Mouse (Mus musculus): ENCODE results near the gene Dctn3. TPM values are rescaled to one million over a fixed set of nuclear protein-coding genes. Genes with fewer than 3 reads are reported as not detected.
"Not testable (repeated sequence)": the region's sequence is repeated elsewhere in the genome, so short reads cannot be mapped to it uniquely, and the experiment has no call there.

Gene Dctn3
- total RNA-seq, 2 experiments from 2014 or later = 90.7 to 103 TPM

GRCm38 (mm10) chr4:41739260-41739659 is 16.3 kb upstream of the Dctn3 start:
- no peak for DNase-seq (ENCODE audit: low spot score in 2 of 2)

GRCm38 (mm10) chr4:41738256-41738603 is 15.3 kb upstream of the Dctn3 start:
- DNase-seq (ENCODE audit: low spot score in 2 of 2) = no peak

DNA sequence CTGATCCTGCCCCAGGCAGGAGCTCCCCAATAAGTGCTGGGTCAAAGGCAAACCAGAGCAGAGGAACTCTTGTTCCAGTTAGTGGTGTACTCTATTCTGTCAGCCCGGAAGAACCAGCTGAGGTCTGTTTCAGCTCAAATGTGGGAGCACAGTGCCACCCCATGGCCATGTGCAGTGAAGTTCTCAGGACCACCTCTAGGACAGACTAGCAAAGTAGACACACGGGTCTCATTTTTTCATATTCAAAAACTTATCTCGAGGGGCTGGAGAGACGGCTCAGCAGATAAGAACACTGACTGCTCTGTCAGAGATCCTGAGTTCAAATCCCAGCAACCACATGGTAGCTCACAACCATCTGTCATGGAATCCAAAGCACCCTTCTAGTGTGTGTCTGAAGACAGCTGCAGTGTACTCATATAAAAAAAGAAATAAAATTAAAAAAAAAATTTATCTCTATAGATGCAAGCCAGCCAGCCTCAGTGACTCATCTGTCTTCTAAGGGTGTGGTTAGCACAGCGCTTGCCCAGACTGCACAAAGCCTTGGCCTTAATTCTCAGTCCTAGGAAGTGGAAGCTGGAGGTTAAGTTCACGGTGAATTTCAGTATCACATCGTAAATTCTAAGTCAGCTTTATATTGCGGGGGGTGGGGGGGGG is 14.8 kb upstream of the Dctn3 start:
- peak in 1 of 2 experiments; percentile 62 for DNase-seq (ENCODE audit: low spot score in 2 of 2)

DNA sequence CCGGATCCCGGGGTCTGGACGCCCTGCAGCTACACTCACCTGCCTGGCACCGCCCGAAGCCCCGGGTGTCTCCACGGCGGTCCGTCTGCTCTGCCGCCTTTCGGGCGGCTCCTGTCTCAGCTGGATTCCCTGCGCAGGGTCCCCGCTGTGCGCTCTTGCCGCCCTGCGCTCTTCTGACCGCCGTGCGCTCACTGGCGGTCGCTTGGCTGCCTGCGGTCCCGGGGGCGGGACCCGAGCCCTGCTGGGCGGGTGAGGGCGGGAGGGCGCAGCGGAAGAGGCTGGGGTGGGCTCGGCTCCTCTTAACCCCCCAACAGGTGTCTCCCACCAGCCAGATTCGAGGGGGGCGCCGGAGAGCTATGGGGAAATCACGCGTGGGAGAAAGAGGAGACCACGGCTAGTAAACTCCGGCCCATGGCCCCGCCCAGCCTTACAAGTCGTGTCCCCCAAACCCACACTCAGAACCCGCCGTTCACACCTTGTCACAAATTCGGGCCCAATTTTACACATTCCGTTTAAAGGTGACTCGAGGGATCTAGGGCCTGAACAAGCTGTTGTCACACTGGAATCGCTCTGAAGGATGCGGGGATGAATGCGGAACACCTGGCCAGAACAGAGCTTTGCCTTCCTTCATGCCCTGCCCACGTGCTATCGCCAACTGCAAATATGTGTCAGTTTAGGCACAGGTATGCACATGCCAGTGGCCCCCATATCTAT is 8.2 kb upstream of the Dctn3 start, which contains the start of gene Arid3c:
Gene Arid3c, minus strand, starts transcription at position 91 of the 714 bp plus-strand sequence.
- no peak for DNase-seq (ENCODE audit: low spot score in 2 of 2)

GRCm38 (mm10) chr4:41726826-41727621 is 4.1 kb upstream of the Dctn3 start:
- no peak for DNase-seq (ENCODE audit: low spot score in 2 of 2)

DNA sequence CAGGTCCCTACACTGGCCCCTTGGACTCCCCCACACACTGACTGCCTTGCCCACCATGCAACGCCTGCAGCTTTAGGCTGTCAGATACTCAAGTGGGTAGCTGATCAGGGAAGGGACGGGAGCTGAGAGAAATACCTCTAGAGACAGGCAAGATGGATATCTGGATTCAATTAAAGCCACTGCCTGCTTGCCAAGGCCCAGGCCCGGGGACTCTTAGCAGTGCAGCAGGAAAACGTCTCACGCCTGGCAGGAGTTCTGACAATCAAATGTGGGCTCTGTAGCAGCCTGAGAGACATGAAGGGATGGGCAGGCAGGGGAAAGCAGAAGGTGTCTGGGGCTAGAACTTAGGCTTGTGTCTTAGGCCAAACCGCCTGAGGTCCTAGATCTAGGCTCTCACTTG is 6.1 kb downstream of the Dctn3 start:
- DNase-seq (ENCODE audit: low spot score in 2 of 2) = no peak

DNA sequence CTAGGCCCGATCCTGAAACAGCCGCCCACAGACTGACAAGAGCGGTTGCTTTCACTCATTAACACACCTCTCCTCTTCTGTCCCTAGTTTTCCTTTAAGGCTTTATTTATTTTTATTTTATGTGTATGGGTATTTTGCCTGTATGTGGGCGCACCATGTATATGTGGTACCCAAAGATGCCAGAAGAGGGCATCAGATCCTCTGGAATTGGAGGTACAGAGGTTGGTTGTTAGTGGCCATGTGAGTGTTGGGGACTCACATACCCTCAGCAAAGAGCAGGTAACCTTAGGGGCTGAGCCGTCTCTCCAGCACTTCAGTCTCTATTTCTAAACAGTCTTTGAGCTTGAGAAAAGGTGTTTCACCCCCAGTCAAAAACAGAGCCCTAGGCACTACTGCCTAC is 7.4 kb downstream of the Dctn3 start:
- no peak for DNase-seq (ENCODE audit: low spot score in 2 of 2)

GRCm38 (mm10) chr4:41715082-41715481 is 7.9 kb downstream of the Dctn3 start:
- DNase-seq (ENCODE audit: low spot score in 2 of 2) = no peak

DNA sequence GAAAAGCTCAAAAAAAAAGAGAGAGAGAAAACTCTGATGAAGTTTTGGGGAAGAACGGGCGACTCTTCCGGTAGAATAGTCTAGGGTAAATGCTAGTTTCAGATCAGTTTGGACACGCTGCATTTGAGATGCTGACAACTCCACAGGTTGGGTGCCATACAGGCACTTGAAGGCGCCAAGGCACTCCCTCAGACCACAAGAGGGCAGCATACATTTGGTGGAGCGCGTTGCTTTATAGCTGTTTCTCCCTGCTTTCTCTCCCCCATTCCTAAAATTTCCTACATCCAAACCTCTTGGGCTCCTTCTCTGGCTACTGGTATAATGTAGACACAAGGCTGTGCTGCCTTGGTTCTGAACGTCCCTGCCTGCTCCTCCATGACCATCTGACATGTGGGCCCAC is 8.7 kb downstream of the Dctn3 start:
- DNase-seq (ENCODE audit: low spot score in 2 of 2) = peak in 1 of 2 experiments; percentile 39

DNA sequence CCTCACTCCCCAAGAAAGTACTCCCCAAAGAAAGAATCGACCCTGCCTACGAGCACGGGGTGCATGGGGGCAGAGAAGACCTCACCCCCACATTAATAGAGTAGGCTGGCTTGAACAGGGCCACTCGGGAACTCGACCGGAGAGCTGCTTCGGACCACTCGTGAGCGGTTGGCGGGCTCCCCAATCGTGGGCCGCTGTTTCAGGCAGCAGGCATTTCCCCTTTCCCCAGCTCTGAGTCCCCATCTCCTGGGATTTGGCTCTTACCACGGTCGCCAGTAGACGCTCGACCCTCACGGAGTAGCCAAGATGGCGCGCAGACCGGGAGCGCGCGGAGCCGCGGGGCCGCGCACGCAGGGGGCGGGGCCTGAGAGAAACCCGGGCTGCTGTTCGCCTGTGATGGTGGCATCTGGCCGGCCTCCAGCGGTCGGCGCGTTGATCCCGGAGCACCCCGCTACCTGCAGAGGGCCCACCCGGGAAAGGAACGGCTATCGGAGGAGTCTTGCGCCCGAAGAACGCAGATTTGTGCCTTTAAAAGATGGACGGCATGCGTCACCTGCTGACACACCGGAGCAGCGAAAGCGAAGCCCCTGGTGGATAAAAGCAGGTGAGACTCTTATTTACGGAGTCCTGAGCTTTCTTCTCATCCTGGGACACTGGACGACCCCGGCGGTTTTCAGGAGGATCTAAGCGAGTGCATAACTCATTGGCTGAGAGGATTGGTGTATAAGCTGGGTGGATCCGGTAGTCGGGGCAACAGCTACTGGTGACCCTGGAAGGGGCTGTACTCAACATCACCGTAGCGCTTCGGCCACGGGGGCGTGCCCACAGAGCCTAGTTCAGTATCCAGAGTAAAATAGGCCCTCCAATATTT is 9.5 kb downstream of the Dctn3 start, which contains the start of gene Rpp25l:
Gene Rpp25l, minus strand, starts transcription at position 338 of the 871 bp plus-strand sequence.
- DNase-seq (ENCODE audit: low spot score in 2 of 2) = peak; percentile 68 to 72

DNA sequence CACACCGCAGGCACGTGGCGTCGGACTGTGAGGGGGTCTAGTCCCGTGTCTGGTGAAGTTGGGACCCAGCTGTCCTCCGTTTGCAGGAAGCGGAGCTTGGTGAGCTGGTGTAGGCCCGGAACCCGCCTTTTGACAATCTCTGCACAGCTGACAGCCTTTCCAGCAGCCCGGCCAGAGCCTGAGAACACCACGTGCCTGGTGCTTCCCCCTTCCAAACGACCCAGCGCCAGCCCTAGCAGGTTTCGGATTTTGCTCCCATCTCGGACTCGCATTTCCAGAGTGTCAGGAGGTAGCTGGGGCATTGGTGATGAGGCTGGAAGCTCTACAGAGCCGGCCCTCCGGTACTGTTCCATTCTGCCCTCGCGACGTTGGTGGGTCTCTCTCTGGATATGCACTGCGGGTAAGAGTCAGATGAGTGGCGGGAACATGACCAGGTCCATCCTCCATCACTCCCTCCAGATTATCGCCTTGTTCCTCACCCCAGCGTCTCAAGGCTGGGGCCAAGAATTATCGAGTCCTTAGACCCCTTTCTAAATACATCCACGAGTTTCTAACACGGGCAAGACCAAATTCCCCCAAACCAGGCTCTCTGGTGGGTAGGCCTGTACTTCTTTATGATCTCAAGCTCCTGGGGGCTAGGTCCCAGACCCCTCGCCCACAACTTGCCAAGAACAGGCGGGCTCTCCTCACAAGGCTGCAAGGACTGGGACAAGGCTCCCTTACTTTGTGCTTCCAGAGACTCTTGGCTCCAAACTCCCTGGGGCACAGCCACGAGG is 10.4 kb downstream of the Dctn3 start:
- DNase-seq (ENCODE audit: low spot score in 2 of 2) = no peak

DNA sequence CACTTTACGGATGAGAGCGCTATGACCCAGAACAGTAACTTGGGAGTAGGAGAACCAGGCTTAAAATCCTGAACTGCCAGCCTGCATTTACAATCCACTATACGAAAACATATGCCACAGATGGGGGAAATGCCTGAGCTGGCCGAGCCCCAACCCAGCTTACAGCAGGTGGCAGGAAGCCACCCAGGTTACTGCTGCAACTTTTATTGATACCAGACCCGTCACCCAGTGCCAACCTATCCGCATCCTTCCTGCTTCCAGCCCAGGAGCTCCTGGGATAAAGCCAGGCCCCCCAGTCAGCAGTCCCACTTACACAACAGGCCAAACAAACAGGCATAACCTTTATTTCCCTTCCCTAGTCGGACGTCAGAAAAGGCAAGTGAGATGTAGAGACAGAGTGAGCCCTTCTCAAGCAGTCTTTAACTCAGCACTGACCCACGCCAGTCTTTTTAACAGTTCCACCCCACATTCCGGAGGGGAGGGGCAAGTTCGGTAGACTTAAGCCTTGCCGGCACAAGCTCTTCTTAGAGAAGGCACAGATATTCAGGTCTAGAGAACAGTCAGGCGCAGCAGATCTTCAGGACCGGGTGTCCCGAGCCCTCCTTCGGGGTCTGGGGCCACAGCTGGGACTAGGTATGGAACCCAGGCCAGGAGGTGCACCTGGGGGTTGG is 11.1 kb downstream of the Dctn3 start:
- no peak for DNase-seq (ENCODE audit: low spot score in 2 of 2)

GRCm38 (mm10) chr4:41710229-41710628 is 12.7 kb downstream of the Dctn3 start:
- no peak for DNase-seq (ENCODE audit: low spot score in 2 of 2)

DNA sequence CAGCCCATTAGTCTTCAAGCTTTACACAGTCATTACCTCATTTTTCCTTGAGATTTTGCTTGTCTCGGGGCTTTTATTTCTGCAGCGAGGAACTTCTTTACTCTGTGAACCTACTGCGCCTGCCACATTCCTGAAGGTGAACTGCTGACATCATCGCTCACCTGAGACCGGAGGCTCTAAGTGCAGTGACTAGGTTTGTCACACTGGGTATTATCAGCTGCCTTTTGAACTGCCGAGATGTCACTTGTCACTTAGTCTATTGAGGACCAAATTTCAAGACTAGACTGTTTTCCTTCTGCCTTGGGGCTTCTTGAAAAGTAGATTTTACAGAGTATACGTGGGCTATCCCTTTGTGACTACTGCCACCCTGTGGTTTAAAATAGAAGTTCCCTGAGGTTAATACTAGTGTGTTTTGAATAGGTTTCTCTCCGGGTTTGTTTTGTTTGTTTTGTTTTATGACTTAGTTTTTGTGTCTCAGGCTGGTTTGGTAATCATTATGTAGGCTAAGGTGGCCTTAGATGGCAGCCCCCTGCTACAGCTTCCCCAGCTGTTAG is 14.7 kb downstream of the Dctn3 start:
- DNase-seq (ENCODE audit: low spot score in 2 of 2) = no peak

DNA sequence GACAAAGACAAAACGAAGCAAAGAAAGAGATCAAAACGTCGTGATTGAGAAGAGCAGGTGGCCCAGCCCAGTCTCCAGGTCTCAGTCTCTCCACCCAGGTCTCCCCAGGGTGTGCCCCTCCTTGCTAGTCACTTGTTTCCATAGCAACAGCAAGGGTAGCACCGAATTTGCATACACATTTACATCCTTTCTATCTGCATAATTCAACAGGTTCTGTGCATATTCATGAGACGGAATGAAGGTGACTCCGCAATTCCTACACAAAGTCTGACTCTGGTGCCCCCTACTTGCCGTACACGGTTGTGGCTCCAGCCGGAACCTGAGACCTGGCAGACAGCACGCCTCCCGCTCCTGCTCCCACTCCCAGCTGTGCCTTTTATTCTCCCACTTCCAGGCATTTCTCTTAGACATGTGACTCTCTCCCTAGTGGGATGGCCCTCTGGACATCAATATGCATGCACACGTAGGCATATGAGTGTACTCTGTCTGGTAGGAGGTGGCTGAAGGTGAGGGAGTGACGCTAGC is 15.9 kb downstream of the Dctn3 start:
- DNase-seq (ENCODE audit: low spot score in 2 of 2) = peak in 1 of 2 experiments; percentile 38

DNA sequence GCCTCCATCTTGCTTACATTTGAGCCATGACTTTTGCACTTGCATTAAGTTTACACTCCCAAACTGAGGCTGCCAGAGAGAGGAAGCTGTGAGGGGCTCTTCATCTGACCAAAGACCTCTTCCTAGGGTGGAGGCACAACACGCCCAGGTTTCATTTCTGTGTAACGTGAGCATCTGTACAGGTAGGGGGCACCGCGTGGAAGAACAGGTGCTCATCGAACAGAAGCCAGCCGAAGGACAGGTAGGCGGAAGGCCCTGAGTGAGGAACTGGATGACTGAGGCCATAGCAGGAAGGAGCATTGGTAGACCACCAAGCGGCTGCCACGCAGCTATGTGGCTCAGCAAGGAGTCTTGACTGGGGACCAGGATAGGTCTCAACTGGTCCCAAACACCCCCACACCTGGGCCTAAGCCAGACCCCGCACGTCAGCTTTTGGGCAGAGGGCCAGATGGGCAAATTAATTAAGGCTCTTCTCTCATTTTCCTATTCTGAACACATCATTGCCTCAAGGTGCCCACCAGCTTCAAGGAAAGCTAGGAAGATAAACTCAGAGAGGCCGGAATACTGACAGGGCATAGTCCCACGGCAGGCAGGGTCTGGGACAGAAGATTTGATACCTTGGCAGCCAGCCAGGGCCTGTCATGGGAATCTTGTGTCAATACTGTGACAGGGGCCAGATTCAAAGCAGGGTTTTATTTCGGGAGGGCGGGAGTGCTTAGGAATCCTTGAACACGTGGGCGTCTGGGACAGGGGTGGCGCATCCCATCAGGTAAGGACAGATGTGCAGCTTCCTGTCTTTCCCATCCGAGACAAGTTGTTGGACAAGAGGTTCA is 16.8 kb downstream of the Dctn3 start:
- DNase-seq (ENCODE audit: low spot score in 2 of 2) = no peak

DNA sequence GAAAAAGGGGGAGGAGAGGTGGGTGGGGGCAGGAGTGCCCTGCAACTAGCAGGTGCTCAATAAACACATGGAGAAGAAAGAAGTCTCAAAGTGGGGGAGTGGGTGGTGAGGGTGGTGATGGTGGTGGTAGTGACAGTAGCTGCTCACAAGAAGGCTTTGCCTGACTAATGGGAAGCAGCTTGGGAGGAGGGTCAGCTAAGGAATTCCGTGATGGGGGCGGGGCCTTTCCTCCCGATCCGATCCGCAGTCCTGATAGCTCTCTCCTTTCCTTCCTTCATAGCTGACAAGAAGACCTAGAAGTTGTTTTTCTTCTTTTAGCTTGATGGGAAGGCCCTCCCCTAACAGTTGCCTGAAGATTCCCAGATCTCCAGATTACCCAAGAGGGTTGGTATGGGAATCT is 18.3 kb downstream of the Dctn3 start:
- no peak for DNase-seq (ENCODE audit: low spot score in 2 of 2)

- not testable (repeated sequence) for DNase-seq (ENCODE audit: low spot score in 2 of 2)
Measured at GRCm38 (mm10) chr4:41702226-41702625, 20.7 kb downstream of the Dctn3 start.

Measured in adrenal gland, postnatal 4 days (tissue).